Mouse (Mus musculus): ENCODE results near the gene Gm614. TPM values are rescaled to one million over a fixed set of nuclear protein-coding genes. Genes with fewer than 3 reads are reported as not detected.
A peak's percentile ranks its signal among the peaks of the same experiment; 100 is the strongest.

Gm614 gene
- polyA plus RNA-seq (2014; fragmentation: Nextera tagmentation; extraction: Ambion mirVana), result not detected in 2 replicates

DNA sequence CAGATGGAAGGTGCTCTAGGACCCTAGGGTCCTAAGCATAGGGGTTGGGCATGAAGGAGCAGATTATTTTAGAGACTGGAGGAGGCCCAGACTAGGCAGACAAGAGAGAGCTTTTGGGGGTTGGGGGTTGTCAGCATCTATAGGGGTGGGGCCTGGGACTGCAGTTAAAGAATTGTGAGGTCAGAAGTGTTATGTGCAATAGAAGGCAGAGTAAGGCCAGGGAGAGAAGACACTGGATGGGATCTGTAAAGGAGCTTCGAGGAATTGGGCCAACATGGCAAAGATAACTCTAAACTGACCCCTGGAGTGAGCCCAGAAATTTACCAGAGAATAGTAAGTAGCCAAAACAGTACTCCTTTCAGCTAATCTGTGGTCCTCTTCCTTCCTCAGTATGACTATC, at the start of gene Gm614:
Gene Gm614, minus strand, starts transcription at position 101 of the 400 bp plus-strand sequence.
- whole genome bisulfite sequencing, result 67% methylated on average over 1 of the region's 1 CpGs
- H3K36me3 ChIP-seq (ENCODE audit: insufficient read depth), result no peaks in the 10 kb centered on the region
- no peak for TF ChIP-seq CTCF (IDR thresholded peaks at IDR 0.05; ENCODE audit: low read depth)
- no peak within 1 kb of the TSS for H3K4me2 ChIP-seq
- H3K9ac ChIP-seq, result no peak within 1 kb of the TSS
- H3K4me1 ChIP-seq (ENCODE audit: insufficient read depth), result no peaks in the 10 kb centered on the region
- H3K4me3 ChIP-seq (ENCODE audit: low read depth, low read length), result no peak within 1 kb of the TSS
- no peak for DNase-seq
- no peaks in the 10 kb centered on the region for H3K9me3 ChIP-seq (ENCODE audit: low read depth, low read length)
- H3K27me3 ChIP-seq (ENCODE audit: insufficient read depth, low read length), result no peaks in the 10 kb centered on the region
- H3K27ac ChIP-seq (ENCODE audit: low read depth), result no peak within 1 kb of the TSS
- no peak for ATAC-seq (ENCODE audit: insufficient read depth)

DNA sequence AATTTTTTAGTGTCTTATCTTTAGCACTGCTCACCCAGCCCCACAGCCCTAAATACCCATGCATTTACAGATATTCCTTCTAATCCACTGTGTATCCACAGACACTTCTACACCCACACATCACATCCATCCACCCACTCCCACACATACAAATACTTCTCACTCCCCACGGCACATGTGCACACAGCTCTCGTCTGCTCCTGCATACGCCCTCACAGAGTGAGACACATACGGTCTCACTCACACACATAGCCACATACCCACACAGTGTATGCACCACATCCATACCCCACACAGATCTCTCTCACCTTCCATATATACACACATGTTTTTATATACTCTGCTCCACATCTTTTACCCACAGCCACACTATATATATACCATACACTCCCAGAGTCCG, 45.5 kb upstream of the Gm614 start:
- WGBS, result 87% methylated on average over 5 of the region's 5 CpGs
- no peak for ATAC-seq (ENCODE audit: insufficient read depth)
- H3K27me3 ChIP-seq (ENCODE audit: insufficient read depth, low read length), result no peaks in the 10 kb centered on the region

DNA sequence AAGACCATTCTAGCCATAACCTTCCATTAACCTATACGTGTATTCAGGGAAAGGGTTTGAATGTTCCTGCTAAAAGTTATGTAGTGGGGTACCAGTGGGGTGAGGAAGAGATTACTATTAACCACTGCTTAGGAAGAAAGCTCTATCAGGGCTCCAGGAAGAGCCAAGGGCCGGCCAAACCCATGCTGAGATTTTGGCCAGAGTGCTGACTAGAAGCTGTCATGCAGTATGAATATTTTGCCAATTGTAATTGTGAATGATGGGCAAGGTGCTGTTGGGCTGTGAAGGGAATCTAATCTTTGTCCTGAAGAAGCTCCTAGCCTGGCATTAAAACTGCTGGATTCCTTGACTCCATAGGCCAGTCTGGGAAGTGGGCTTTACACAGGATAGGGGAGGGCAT, 40.9 kb upstream of the Gm614 start:
- TF ChIP-seq CTCF (IDR thresholded peaks at IDR 0.05; ENCODE audit: low read depth), result no peak
- ATAC-seq (ENCODE audit: insufficient read depth), result no peak
- H3K4me1 ChIP-seq (ENCODE audit: insufficient read depth), result no peaks in the 10 kb centered on the region
- no peaks in the 10 kb centered on the region for H3K9me3 ChIP-seq (ENCODE audit: low read depth, low read length)
- H3K4me2 ChIP-seq, result no peak overlapping the region
- H3K27ac ChIP-seq (ENCODE audit: low read depth), result no peak overlapping the region
- H3K27me3 ChIP-seq (ENCODE audit: insufficient read depth, low read length), result no peaks in the 10 kb centered on the region
- no peak overlapping the region for H3K4me3 ChIP-seq (ENCODE audit: low read depth, low read length)
- H3K36me3 ChIP-seq (ENCODE audit: insufficient read depth), result no peaks in the 10 kb centered on the region
- 56% methylated on average over 2 of the region's 2 CpGs for WGBS
- DNase-seq, result no peak
- no peak overlapping the region for H3K9ac ChIP-seq

More for the DNA sequence above, 45.5 kb upstream of the Gm614 start:
- no peaks in the 10 kb centered on the region for H3K9me3 ChIP-seq (ENCODE audit: low read depth, low read length)
- no peaks in the 10 kb centered on the region for H3K36me3 ChIP-seq (ENCODE audit: insufficient read depth)
- no peak overlapping the region for H3K27ac ChIP-seq (ENCODE audit: low read depth)
- H3K4me3 ChIP-seq (ENCODE audit: low read depth, low read length), result no peak overlapping the region
- H3K4me2 ChIP-seq, result no peak overlapping the region
- no peaks in the 10 kb centered on the region for H3K4me1 ChIP-seq (ENCODE audit: insufficient read depth)
- H3K9ac ChIP-seq, result no peak overlapping the region
- DNase-seq, result no peak
- no peak for TF ChIP-seq CTCF (IDR thresholded peaks at IDR 0.05; ENCODE audit: low read depth)

DNA sequence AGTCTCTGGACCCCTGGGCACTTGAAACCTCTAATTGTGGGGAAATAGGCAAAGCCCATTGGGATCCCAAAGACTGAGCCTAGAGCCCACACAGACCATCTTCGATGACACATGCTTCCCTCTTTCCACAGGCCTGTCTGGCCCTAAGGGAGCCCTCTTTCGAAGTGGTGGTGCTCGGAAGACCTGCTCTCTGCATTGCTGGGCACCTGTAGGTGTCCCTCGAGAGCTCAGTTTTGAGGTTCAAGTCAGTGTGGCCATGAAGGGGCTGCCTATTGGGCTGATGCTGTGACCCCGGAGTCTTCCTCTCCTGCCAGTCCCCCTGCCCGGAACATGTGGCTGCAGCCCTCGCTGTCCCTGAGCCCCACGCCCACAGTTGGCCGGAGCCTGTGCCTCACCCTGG, 37.9 kb upstream of the Gm614 start:
- WGBS, result 79% methylated on average over 9 of the region's 9 CpGs

DNA sequence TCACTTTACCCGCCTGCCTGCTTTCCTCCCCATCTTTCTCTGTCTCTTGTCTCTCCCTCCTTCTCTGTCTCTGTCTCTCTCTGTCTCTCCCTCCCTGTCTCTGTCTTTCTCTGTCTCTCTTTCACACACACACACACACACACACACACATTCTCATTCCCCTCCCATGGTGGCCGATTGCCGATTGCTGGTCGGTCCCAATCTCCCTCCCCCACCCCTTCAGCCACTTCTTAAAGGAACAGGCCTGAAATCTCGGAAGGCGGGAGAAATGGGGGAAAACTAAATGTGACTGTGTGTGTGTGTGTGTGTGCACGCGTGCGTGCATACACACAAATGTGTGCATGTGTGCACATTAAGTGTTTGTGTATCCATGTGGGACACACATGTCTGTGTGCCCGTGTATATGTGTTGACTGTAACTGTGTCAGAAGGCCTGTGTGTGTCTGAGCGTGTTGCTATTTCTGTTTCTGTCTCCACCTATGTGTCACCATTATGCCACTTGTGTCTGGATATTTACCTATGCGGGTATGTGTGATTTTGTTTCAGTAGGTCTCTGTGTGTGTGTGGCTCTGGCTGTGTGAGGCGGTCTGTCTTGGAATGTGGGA, 36.7 kb upstream of the Gm614 start:
- Histone ChIP-seq H3K36me3 (ENCODE audit: insufficient read depth) (peaks cover 13% of the 10 kb centered on the region; the same call in 1 of the 2 replicates), H3K27me3 (ENCODE audit: insufficient read depth, low read length) (no peaks in the 10 kb centered on the region), H3K9me3 (ENCODE audit: low read depth, low read length) (no peaks in the 10 kb centered on the region), H3K4me3 (ENCODE audit: low read depth, low read length) (peak overlapping the region; percentile 34), H3K4me2 (peak overlapping the region; percentile 62), H3K9ac (peak overlapping the region; percentile 18; the same call in 1 of the 2 replicates), H3K4me1 (ENCODE audit: insufficient read depth) (no peaks in the 10 kb centered on the region), H3K27ac (ENCODE audit: low read depth) (0 out of 2 replicates have a peak overlapping the region, but pooled peaks have one; percentile 30)
- ATAC-seq (ENCODE audit: insufficient read depth) (peak; percentile 35), DNase-seq (peak; percentile 47)
- no peak for TF ChIP-seq CTCF (IDR thresholded peaks at IDR 0.05; ENCODE audit: low read depth)
- WGBS, result 23% methylated on average over 13 of the region's 13 CpGs

More for the DNA sequence above, 37.9 kb upstream of the Gm614 start:
- H3K4me2 ChIP-seq, result no peak overlapping the region
- no peak for TF ChIP-seq CTCF (IDR thresholded peaks at IDR 0.05; ENCODE audit: low read depth)
- H3K27me3 ChIP-seq (ENCODE audit: insufficient read depth, low read length), result no peaks in the 10 kb centered on the region
- H3K4me1 ChIP-seq (ENCODE audit: insufficient read depth), result no peaks in the 10 kb centered on the region
- H3K9ac ChIP-seq, result no peak overlapping the region
- ATAC-seq (ENCODE audit: insufficient read depth), result no peak
- DNase-seq, result no peak
- no peaks in the 10 kb centered on the region for H3K9me3 ChIP-seq (ENCODE audit: low read depth, low read length)
- H3K4me3 ChIP-seq (ENCODE audit: low read depth, low read length), result no peak overlapping the region
- H3K36me3 ChIP-seq (ENCODE audit: insufficient read depth), result peaks cover 9% of the 10 kb centered on the region; the same call in 1 of the 2 replicates
- H3K27ac ChIP-seq (ENCODE audit: low read depth), result no peak overlapping the region

DNA sequence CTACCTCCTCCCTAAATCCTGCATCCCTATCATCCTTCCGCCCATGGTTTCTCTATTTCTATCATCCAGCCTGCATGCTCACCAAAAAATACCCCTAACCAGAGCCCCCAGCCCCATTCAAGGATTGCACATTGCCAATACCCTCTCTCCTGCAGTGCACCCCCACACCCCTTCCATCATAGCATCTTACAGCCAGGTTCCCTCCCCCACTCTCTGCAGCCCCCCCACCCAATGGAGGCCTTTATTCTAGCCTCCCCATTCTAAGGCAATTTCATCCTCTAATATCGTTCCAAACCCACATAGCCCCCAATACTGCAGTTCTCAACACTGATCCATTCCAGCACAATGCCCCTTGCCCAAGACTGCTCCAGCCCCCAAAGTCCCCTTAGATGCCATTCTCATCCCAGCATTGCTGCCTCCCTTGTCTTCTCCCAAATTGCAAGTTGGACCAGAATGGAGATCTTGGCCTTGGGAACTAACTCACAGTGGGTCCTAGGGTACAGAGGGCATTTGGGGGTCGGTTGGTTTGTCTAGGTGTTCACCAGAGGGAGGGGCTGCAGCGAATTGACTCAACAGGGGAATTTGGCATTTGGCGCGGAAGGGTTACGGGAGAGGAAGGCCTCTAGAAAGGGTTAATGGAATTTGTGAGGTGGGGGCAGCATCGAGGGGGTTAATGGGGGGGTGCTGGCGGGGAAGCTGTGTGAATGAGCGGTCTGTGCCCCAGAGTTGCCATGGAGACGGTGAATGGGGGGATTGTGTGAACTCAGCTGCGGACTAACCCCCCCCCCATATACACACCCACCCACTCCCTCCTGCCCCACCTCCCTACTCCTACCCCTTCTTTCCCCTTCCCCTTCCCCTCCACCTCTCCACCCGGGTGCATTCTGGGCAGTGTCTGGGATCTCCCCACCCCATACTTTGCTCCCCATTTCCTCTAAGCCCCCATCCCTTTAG, 36.0 kb upstream of the Gm614 start:
- H3K4me3 ChIP-seq (ENCODE audit: low read depth, low read length), result peak overlapping the region; percentile 34
- peak; percentile 71 for ATAC-seq (ENCODE audit: insufficient read depth)
- peak overlapping the region; percentile 62 for H3K4me2 ChIP-seq
- no peak overlapping the region for H3K27ac ChIP-seq (ENCODE audit: low read depth)
- H3K9me3 ChIP-seq (ENCODE audit: low read depth, low read length), result no peaks in the 10 kb centered on the region
- H3K4me1 ChIP-seq (ENCODE audit: insufficient read depth), result no peaks in the 10 kb centered on the region
- peak overlapping the region; percentile 33 for H3K9ac ChIP-seq
- no peak for TF ChIP-seq CTCF (IDR thresholded peaks at IDR 0.05; ENCODE audit: low read depth)
- peaks cover 20% of the 10 kb centered on the region; the same call in 1 of the 2 replicates for H3K36me3 ChIP-seq (ENCODE audit: insufficient read depth)
- 13% methylated on average over 13 of the region's 13 CpGs for WGBS
- peak; percentile 38 for DNase-seq
- no peaks in the 10 kb centered on the region for H3K27me3 ChIP-seq (ENCODE audit: insufficient read depth, low read length)

DNA sequence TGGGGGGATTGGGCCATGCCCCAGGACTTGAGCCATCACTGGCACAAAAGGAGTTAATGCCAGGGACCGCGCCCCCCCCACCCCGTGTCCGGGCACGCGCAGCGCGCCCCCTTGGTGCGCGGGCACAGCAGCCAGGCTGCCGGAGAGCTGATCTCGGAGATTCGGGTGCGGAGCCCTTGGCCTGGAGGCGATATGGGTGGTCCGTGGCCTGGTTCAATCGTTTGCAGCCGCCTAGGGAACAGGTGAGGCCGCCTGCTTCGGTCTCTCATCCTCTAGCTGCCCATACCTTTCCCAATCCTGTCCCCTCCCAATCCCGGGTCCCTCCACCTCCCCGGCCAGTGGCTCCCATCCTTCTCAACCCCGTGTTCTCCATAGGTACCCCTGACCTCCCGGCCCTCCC, 35.3 kb upstream of the Gm614 start, which contains the start of gene Nlgn3:
Gene Nlgn3, plus strand, starts transcription at position 114 of the 400 bp plus-strand sequence.
- H3K27ac ChIP-seq (ENCODE audit: low read depth), result no peak within 1 kb of the TSS
- no peaks in the 10 kb centered on the region for H3K4me1 ChIP-seq (ENCODE audit: insufficient read depth)
- peak within 1 kb of the TSS; percentile 62 for H3K4me2 ChIP-seq
- no peaks in the 10 kb centered on the region for H3K9me3 ChIP-seq (ENCODE audit: low read depth, low read length)
- 17% methylated on average over 21 of the region's 24 CpGs for WGBS
- H3K36me3 ChIP-seq (ENCODE audit: insufficient read depth), result peaks cover 27% of the 10 kb centered on the region; the same call in 1 of the 2 replicates
- TF ChIP-seq CTCF (IDR thresholded peaks at IDR 0.05; ENCODE audit: low read depth), result no peak
- ATAC-seq (ENCODE audit: insufficient read depth), result peak; percentile 27; the same call in 1 of the 2 replicates
- no peaks in the 10 kb centered on the region for H3K27me3 ChIP-seq (ENCODE audit: insufficient read depth, low read length)
- DNase-seq, result peak; percentile 37
- peak within 1 kb of the TSS; percentile 33 for H3K9ac ChIP-seq
- H3K4me3 ChIP-seq (ENCODE audit: low read depth, low read length), result peak within 1 kb of the TSS; percentile 34

Measured in lung, embryonic 14.5 days (tissue).